Mouse (Mus musculus) layer of hippocampus, adult 8-10 months (tissue): ENCODE results near the gene Man1b1. TPM values are rescaled to one million over a fixed set of nuclear protein-coding genes. Genes with fewer than 3 reads are reported as not detected.

Experiments
- DNase-seq, 2 experiments: peaks; one replicate each; pipeline ENCODE4 v3.0.0; 2022; ENCODE audit warnings: low spot score in 2 of 2
- total RNA-seq, 4 experiments: library from RNA; stranded (reverse); gene quantifications; 2 replicates each; pipeline ENCODE4 v1.2.4; 2022

Man1b1 gene
- total RNA-seq, 4 experiments from 2014 or later = 53.7 to 68.2 (median 59.6) TPM

DNA sequence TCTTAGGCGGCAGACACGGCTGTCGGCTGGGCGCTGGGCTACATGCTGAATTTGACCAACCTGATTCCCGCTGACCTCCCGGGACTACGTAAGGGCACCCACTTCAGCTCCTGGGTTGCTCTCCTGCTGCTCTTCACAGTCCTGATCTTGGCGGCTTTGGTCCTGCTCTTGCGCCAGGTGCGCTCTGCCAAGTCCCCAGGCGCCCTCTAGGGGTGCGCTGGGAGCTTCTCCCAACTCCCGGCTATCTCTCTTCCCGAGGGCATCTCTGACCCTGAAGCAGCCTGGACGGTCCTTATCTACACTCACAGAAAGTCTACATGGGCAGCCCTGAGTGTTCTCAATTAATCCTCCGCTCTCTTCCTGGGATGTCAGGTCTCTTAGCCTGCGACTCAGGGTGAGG, 68.6 kb downstream of the Man1b1 start:
- peak in 1 of 2 experiments; percentile 59 for DNase-seq

Other genes starting within 250 kb of the Man1b1 start
- gene Noxa1, start 237.2 kb upstream of the Man1b1 start, total RNA-seq = not detected
- 10 to 100 TPM; 16.9 to 20.4 (median 19.5) TPM for gene Nrarp, start 151.6 kb upstream of the Man1b1 start, total RNA-seq
- 1 to 10 TPM; 2.2 to 4.6 (median 2.8) TPM for gene Tor4a, start 135.5 kb upstream of the Man1b1 start, total RNA-seq
- gene Nelfb, start 120.8 kb upstream of the Man1b1 start, total RNA-seq = 10 to 100 TPM; 56.7 to 64.9 (median 64.0) TPM
- gene Stpg3, start 117.7 kb upstream of the Man1b1 start, total RNA-seq = under 1 TPM in 2 of 4 experiments, not detected in 2; 0.27 to 0.29 TPM
- not detected for gene Fam166a, start 113.6 kb upstream of the Man1b1 start, total RNA-seq
- gene Tubb4b, start 107.6 kb upstream of the Man1b1 start, total RNA-seq = 100 to 1,000 TPM; 303 to 348 (median 313) TPM
- not detected for gene Slc34a3, start 98.0 kb upstream of the Man1b1 start, total RNA-seq
- not detected for gene Rnf224, start 95.6 kb upstream of the Man1b1 start, total RNA-seq
- gene Rnf208, start 90.1 kb upstream of the Man1b1 start, total RNA-seq = 100 to 1,000 TPM; 219 to 241 (median 229) TPM
- not detected for gene Cysrt1, start 89.9 kb upstream of the Man1b1 start, total RNA-seq
- 1 to 10 TPM; 3.3 to 5.5 (median 4.4) TPM for gene AL732309.1, start 85.5 kb upstream of the Man1b1 start, total RNA-seq
- gene Tmem203, start 76.9 kb upstream of the Man1b1 start, total RNA-seq = 10 to 100 TPM; 27.0 to 44.4 (median 33.9) TPM
- gene Tprn, start 69.7 kb upstream of the Man1b1 start, total RNA-seq = 10 to 100 TPM; 19.9 to 27.8 (median 24.3) TPM
- gene Ssna1, start 59.9 kb upstream of the Man1b1 start, total RNA-seq = 10 to 100 TPM; 59.0 to 71.0 (median 64.3) TPM
- 100 to 1,000 TPM in 2 of 4 experiments, 10 to 100 TPM in 2; 87.9 to 110 (median 99.0) TPM for gene Anapc2, start 59.9 kb upstream of the Man1b1 start, total RNA-seq
- gene Tmem210, start 44.2 kb upstream of the Man1b1 start, total RNA-seq = not detected
- gene Lrrc26, start 42.4 kb upstream of the Man1b1 start, total RNA-seq = not detected
- 100 to 1,000 TPM; 366 to 436 (median 415) TPM for gene Grin1, start 13.2 kb upstream of the Man1b1 start, total RNA-seq
- gene Dpp7, start 24.0 kb downstream of the Man1b1 start, total RNA-seq = 10 to 100 TPM; 38.9 to 52.9 (median 45.4) TPM
- gene Uap1l1, start 33.3 kb downstream of the Man1b1 start, total RNA-seq = 10 to 100 TPM; 12.0 to 28.7 (median 20.3) TPM
- 1 to 10 TPM; 2.4 to 4.6 (median 4.2) TPM for gene Sapcd2, start 40.0 kb downstream of the Man1b1 start, total RNA-seq
- 10 to 100 TPM; 14.6 to 20.7 (median 16.8) TPM for gene Entpd2, start 63.5 kb downstream of the Man1b1 start, total RNA-seq
- 100 to 1,000 TPM; 390 to 435 (median 411) TPM for gene Npdc1, start 67.0 kb downstream of the Man1b1 start, total RNA-seq
- under 1 TPM; 0.35 to 0.98 (median 0.44) TPM for gene Fut7, start 90.9 kb downstream of the Man1b1 start, total RNA-seq
- gene Abca2, start 96.4 kb downstream of the Man1b1 start, total RNA-seq = 100 to 1,000 TPM; 165 to 186 (median 183) TPM
- under 1 TPM in 2 of 4 experiments, not detected in 2; 0.43 to 0.92 TPM for gene Clic3, start 124.5 kb downstream of the Man1b1 start, total RNA-seq
- gene Paxx, start 128.8 kb downstream of the Man1b1 start, total RNA-seq = 10 to 100 TPM; 60.3 to 63.5 (median 61.8) TPM
- gene Ptgds, start 137.7 kb downstream of the Man1b1 start, total RNA-seq = 1,000 to 10,000 TPM in 3 of 4 experiments, 100 to 1,000 TPM in 1; 912 to 1,488 (median 1,209) TPM
- gene Lcn12, start 161.6 kb downstream of the Man1b1 start, total RNA-seq = not detected
- gene Fbxw5, start 168.4 kb downstream of the Man1b1 start, total RNA-seq = 100 to 1,000 TPM; 116 to 120 (median 118) TPM
- 1 to 10 TPM in 3 of 4 experiments, under 1 TPM in 1; 0.77 to 1.4 (median 1.2) TPM for gene C8g, start 169.4 kb downstream of the Man1b1 start, total RNA-seq
- gene Traf2, start 214.6 kb downstream of the Man1b1 start, total RNA-seq = 10 to 100 TPM; 10.1 to 12.1 (median 10.7) TPM
- gene Edf1, start 225.5 kb downstream of the Man1b1 start, total RNA-seq = 100 to 1,000 TPM; 124 to 203 (median 161) TPM
- 1 to 10 TPM in 3 of 4 experiments, under 1 TPM in 1; 0.96 to 3.8 (median 2.0) TPM for gene Mamdc4, start 242.5 kb downstream of the Man1b1 start, total RNA-seq
- gene Phpt1, start 242.9 kb downstream of the Man1b1 start, total RNA-seq = 10 to 100 TPM; 64.6 to 76.6 (median 69.6) TPM
- 100 to 1,000 TPM in 1 of 4 experiments, 10 to 100 TPM in 3; 82.9 to 103 (median 92.4) TPM for gene Ajm1, start 249.4 kb downstream of the Man1b1 start, total RNA-seq